Mouse (Mus musculus) stomach, postnatal 0 days (tissue): ENCODE data around the gene E2f4.

Experiments used
- CTCF ChIP-seq: IDR thresholded peaks from 2 replicates; pipeline ENCODE4 v1.5.1; 2016; ENCODE audit warnings: antibody characterized with exemption, low read depth, mild to moderate bottlenecking, moderate library complexity
- EP300 ChIP-seq: optimal IDR thresholded peaks from 2 replicates; pipeline ENCODE3; 2016; ENCODE audit warnings: antibody characterized with exemption

GRCm38 (mm10) chr8:105269075-105269458 lies 28.4 kb upstream of the E2f4 start:
- no peak for TF ChIP-seq CTCF
- no peak for TF ChIP-seq EP300
